Mouse (Mus musculus) right cerebral cortex, postnatal 25 days (tissue): ENCODE results near the gene Fgf5.

Experiments used
- DNase-seq: peaks from one replicate; pipeline ENCODE4 v3.0.0; 2022

Gene Fgf5

GRCm38 (mm10) chr5:98253838-98254821, at the start of gene Fgf5:
Fgf5 (plus strand) TSS chr5:98254184.
- peak; percentile 50 for DNase-seq

- no peak for DNase-seq
Measured at GRCm38 (mm10) chr5:98212501-98212900, 41.5 kb upstream of the Fgf5 start.

GRCm38 (mm10) chr5:98221956-98222355, 32.0 kb upstream of the Fgf5 start:
- DNase-seq: no peak

- DNase-seq: no peak
Measured at GRCm38 (mm10) chr5:98226710-98227109, 27.3 kb upstream of the Fgf5 start.

- no peak for DNase-seq
Measured at GRCm38 (mm10) chr5:98229456-98229855, 24.5 kb upstream of the Fgf5 start.

- no peak for DNase-seq
Measured at GRCm38 (mm10) chr5:98238466-98238865, 15.5 kb upstream of the Fgf5 start.

GRCm38 (mm10) chr5:98241322-98241829, 12.6 kb upstream of the Fgf5 start:
- DNase-seq: no peak

- DNase-seq: no peak
Measured at GRCm38 (mm10) chr5:98245303-98245702, 8.7 kb upstream of the Fgf5 start.

- peak; percentile 36 for DNase-seq
Measured at GRCm38 (mm10) chr5:98245976-98246375, 8.0 kb upstream of the Fgf5 start.

- DNase-seq: no peak
Measured at GRCm38 (mm10) chr5:98246826-98247225, 7.2 kb upstream of the Fgf5 start.

- DNase-seq: peak; percentile 43
Measured at GRCm38 (mm10) chr5:98247516-98247915, 6.5 kb upstream of the Fgf5 start.

GRCm38 (mm10) chr5:98253147-98253546, 837 bp upstream of the Fgf5 start:
- no peak for DNase-seq

GRCm38 (mm10) chr5:98255176-98255575, 1.2 kb downstream of the Fgf5 start:
- DNase-seq: no peak

- no peak for DNase-seq
Measured at GRCm38 (mm10) chr5:98255760-98256490, 1.9 kb downstream of the Fgf5 start.

- no peak for DNase-seq
Measured at GRCm38 (mm10) chr5:98275318-98275818, 21.4 kb downstream of the Fgf5 start.

GRCm38 (mm10) chr5:98281993-98282392, 28.0 kb downstream of the Fgf5 start:
- DNase-seq: no peak

GRCm38 (mm10) chr5:98283696-98284478, 29.9 kb downstream of the Fgf5 start:
- DNase-seq: no peak

GRCm38 (mm10) chr5:98290642-98291041, 36.7 kb downstream of the Fgf5 start:
- DNase-seq: no peak

- no peak for DNase-seq
Measured at GRCm38 (mm10) chr5:98292388-98293048, 38.5 kb downstream of the Fgf5 start.

GRCm38 (mm10) chr5:98293049-98293715, 39.2 kb downstream of the Fgf5 start:
- DNase-seq: no peak

GRCm38 (mm10) chr5:98300079-98300478, 46.1 kb downstream of the Fgf5 start:
- no peak for DNase-seq
